Mouse (Mus musculus) MN1 (cell line): ENCODE data around the gene Pde1a.

Experiments
- DNase-seq: peaks from one replicate; pipeline ENCODE4 v3.0.0-alpha.2; 2016; ENCODE audit warnings: low spot score

Gene Pde1a

GRCm38 (mm10) chr2:80128861-80129698 is at the start of gene Pde1a:
Gene Pde1a (minus strand): TSS chr2:80129458.
- no peak for DNase-seq

GRCm38 (mm10) chr2:80178608-80179280 is 49.5 kb upstream of the Pde1a start:
- no peak for DNase-seq

DNA sequence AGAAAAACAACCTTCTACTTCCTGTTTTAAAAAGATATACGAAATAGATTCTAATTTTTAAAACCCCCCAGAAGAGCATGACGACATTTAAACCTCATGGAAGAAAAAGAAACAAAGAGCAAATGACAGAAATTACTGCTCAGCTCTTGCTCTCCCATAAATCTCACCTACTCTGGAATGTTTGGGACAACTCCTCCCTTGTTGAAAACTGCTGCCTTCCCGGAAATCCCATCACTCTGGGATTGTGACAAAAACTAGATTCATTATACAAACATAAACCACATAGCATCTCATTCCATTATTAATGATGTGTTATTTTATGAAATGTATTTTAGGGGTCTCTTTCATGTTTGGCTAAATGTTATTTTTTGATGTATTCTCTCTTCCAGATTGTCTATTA is 48.9 kb upstream of the Pde1a start:
- DNase-seq: no peak

GRCm38 (mm10) chr2:80168103-80168502 is 38.8 kb upstream of the Pde1a start:
- no peak for DNase-seq

- no peak for DNase-seq
Observed at GRCm38 (mm10) chr2:80158784-80159183, 29.5 kb upstream of the Pde1a start.

DNA sequence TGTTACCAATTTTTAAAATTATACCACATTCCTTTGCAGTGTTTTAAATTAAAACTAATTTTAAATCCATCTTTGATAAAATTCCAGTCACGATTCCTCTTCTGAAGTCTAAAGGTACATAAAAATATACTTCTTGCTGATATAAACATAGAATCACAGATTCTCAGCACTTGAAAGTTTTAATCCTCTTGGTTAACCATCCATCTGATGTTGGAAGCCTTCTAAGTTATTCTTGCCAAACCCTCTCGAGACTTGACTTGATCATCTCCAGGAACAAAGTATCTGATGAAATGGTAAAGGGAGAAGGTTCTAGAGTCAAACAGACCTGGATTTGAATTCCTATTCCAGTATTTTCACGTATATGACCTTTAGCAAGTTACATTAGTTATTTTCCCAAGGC is 28.9 kb upstream of the Pde1a start:
- no peak for DNase-seq

DNA sequence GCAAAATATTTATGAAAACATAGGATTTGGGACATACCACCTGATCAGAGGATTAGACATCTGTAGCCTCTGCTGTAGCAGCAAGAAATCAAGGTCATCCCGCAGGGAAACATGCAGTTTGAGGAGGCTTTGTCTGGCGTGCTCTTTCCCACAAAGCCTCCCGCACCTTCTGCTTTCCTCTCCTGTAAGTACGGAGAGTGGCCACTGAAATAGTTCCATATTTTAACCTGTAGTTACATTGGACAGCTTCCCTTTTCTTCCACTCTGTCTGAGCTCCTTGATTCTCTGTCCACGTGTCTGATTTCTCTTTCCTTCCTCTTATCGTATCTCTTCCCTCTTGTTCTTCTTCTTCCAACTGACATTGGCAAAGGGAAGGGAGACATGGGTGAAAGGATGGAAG is 20.8 kb upstream of the Pde1a start:
- DNase-seq: no peak

GRCm38 (mm10) chr2:80149332-80149731 is 20.1 kb upstream of the Pde1a start:
- no peak for DNase-seq

- no peak for DNase-seq
Observed at GRCm38 (mm10) chr2:80135076-80135475, 5.8 kb upstream of the Pde1a start.

- DNase-seq: no peak
Observed at GRCm38 (mm10) chr2:80132677-80133076, 3.4 kb upstream of the Pde1a start.

DNA sequence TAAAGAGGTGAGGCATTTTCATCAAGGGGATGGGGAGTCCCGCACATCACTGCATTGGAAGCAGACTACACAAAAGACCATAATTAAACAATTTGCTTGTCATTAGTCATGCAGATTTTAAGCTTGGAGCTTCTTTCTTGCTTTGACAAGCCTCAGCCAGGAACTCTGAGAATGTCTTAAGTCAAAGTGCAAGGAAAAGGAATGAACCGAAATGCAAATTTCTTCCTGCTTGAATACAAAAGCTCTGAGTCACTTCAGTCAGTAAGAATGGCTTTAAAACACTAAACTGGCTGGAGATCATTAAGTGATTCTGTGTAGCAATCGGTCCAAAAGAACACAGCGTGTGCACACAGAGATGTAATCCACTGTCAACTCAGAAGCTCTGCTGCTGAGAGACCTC is 2.6 kb downstream of the Pde1a start:
- no peak for DNase-seq

DNA sequence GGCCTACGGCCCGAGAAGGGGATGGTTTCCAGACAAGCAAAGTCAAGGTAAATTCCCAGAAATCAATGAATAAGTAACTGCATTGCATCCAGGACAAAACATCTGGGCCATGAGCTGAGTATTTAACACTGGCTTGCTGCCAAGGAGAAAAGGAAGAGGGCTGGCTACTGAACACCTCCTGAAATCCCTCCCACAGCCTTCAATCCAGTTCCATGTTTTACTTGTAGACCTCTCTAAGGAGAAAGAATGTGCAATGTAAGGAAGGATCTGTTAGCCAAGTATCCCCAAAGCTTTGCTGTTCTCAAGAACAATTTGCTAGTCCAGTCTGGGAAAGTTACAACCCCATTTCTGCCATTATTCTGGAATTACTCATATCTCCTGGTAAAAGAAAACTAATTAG is 42.4 kb downstream of the Pde1a start:
- DNase-seq: no peak

DNA sequence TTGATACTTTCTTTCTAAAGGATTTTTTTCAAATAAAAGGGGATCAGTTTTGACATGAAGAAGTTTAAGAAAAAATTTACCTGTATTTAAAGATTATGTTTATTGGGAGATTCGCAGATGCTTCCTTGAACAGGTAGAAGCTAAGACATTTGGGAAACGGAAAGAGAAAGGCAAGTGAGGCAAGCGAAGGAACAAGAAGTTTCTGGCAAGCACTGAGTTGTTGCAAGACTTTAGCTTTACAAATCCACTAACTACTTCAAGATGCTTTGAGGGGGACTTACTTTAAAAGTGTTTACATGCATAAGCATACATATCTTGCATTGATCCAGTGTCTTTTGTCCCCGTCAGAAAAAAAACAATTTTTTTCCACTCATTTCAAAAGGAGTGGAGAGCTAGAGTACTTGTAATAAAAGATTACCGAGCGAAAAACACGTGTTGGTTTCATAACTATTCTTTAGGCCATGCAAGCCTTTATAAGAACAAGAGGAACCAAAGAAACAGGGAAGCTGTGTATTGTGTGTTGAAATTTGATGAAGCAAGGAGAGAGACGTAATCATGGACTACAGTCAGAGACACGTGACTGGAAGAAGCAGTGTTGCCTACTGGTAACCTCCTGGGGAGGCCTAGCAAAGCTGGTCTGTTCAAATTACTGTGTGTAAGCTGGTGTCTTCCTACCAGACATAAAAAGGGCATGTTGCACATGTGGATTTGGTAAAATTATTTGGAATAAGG is 49.0 kb downstream of the Pde1a start:
- no peak for DNase-seq

DNA sequence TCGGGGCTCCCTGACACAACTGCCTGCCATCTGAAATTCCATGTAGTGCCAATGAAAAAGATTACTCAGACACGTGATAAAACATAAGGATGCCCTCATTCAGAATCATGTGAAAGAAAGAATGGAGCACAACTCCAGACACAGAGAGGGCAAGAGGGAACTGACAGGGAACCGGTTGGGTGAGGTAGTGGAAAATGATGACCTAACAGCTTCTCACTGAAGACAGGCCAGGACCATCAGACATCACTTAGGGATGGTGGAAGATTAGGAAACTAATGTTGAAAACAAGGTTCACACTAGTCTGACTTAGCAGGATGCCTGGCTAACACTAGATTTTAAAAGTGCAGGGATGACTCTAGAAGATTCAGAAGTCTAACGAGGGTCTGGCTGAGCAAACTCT is 49.6 kb downstream of the Pde1a start:
- DNase-seq: no peak

GRCm38 (mm10) chr2:80076323-80076722 is 52.9 kb downstream of the Pde1a start:
- DNase-seq: no peak

GRCm38 (mm10) chr2:80074531-80074930 is 54.7 kb downstream of the Pde1a start:
- DNase-seq: no peak

- DNase-seq: no peak
Observed at GRCm38 (mm10) chr2:80074046-80074445, 55.2 kb downstream of the Pde1a start.

DNA sequence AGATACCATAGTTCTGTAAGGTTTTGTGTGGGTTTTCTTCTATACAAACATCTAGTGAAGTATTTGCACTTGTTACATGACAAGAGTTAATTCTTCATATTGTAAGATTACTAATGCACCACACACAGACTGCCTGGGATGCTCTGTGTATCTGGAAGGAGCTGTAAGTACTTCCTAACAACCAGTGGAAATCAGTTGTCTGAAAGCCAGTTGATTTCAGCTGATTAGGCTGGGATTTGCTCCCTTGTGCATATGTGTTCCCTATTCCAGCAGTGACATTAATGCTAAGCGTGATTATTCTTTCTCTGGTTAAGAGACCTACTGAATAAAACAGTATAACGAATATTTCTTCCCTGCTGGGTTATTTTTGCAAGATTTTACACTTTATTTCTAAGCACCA is 55.8 kb downstream of the Pde1a start:
- DNase-seq: no peak

DNA sequence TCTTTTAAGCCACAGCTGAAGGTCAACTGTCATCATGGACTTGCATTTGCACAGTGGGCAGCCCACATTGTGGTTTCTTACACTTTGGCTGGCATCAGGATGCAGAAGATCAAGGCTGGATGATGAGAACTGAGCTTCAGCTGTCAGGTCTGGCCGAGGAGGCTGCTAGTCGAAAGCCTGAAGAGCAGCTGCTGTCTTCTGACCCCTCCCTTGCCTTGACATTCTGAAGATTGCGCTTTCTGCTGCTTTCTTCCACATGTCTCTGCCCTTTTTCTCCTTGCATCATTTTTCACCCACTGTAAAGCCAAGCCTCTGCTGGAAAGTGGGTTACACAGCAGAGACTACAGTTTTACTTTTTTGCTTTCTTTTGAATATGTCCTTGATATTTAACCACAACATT is 59.5 kb downstream of the Pde1a start:
- DNase-seq: no peak

GRCm38 (mm10) chr2:80066449-80066848 is 62.8 kb downstream of the Pde1a start:
- DNase-seq: no peak

DNA sequence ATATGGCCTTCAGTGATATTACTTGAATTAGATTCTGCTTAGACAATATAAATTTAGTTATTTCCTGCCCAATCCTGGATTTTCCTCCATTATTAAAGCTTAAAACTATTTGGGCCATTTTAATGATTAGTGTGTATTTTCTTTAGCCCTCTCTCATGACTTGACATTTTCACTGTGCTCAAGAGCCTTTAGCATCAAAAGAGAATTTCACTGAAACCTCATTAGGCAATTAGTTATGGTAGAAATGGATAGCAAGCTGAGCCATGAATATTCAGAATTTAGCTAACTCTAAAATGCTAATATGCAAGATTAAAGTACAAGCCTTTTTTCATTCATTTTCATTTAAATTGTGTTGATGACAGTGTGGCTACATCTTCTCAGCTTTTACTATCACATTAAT is 73.2 kb downstream of the Pde1a start:
- DNase-seq: no peak

DNA sequence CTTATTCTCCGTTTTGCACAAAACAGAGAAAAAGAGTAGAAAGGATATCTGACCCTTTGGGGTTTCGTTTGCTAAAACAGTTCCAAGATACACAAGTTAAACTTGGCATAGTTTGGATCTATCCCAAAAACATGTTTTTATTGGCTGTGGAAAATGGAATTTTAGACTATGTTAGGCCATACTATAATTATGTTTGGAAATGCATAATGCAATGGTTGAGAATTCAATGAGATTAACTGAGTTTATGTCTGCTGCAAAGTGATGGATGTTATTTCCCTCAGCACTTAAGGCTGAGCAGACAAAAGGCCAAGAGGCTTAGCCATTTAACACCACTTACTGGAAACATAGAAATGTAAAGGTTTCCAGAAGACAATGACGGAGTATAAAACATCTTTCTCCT is 75.2 kb downstream of the Pde1a start:
- no peak for DNase-seq
